Comparison of ENCODE assay signal across 12 mouse cellular contexts in the genomic region with DNA sequence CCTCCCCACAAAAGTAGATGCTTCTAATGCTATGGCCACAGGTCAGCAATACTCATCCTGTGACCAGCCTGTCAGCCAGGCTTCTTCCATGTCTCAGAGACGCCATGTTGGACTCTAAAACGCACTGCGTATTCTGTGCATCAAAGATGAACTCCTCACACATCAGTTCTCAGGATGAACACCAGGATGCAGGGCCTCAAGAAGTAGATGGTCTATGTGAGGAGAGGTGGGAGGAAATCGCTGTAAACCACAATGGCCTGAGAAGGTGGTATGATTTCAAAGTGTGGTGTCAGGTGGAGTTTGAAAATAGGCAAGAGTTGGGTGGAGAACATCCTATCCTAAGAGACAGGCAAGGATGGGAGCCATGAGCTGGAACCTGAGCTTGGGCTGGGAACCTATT. TPM values are rescaled to one million over a fixed set of nuclear protein-coding genes. Genes with fewer than 3 reads are reported as not detected.
DNase-seq lines count a peak whose midpoint lies in the region; ATAC-seq and TF ChIP-seq lines count a peak whose summit lies in the region.
"Had no signal": no experiment of that assay in that cellular context is flagged by ENCODE, and none has a peak within 500 bp of the region (broad histone marks: within the 10 kb centered on the region; RNA-seq: fewer than 3 reads in every experiment).

No protein-coding gene starts in this region.

- DNase-seq in forebrain, embryonic 10.5 days (ENCODE audit: extremely low spot score, low spot score) = no peak
- no peak for DNase-seq in forebrain, embryonic 11.5 days (ENCODE audit: low spot score)
- DNase-seq in kidney, postnatal 0 days (ENCODE audit: low spot score) = no peak
- no peak for DNase-seq in kidney, postnatal 25 days
- DNase-seq in CD4-positive helper T cell, adult 2 months (ENCODE audit: low read depth, low spot score) = peak; percentile 51
- no peak for DNase-seq in limb, embryonic 10.5 days (ENCODE audit: low spot score)
- DNase-seq in right cerebral cortex, adult 18-20 months = no peak
- no peak for DNase-seq in retina, embryonic 14.5 days (ENCODE audit: low spot score)
- DNase-seq: cerebellum, adult 11-12 months; cerebellum, postnatal 36 days; layer of hippocampus, adult 9-11 months had no signal

- 92% methylated on average over 4 of the region's 4 CpGs for WGBS in forebrain, embryonic 10.5 days
- 93% methylated on average over 4 of the region's 4 CpGs for WGBS in forebrain, embryonic 11.5 days
- WGBS in kidney, postnatal 0 days = 92% methylated on average over 4 of the region's 4 CpGs
- 91% methylated on average over 4 of the region's 4 CpGs for WGBS in limb, embryonic 10.5 days

- H3K4me1 ChIP-seq in forebrain, embryonic 10.5 days = peaks cover 43% of the 10 kb centered on the region
- H3K4me1 ChIP-seq in forebrain, embryonic 11.5 days (replicated peaks; ENCODE audit: control insufficient read depth, insufficient read depth, low read length) = peaks cover 14% of the 10 kb centered on the region
- no peaks in the 10 kb centered on the region for H3K4me1 ChIP-seq in kidney, postnatal 0 days (replicated peaks; ENCODE audit: insufficient read depth, low read length)
- H3K4me1 ChIP-seq in limb, embryonic 10.5 days = peaks cover 33% of the 10 kb centered on the region

- H3K4me3 ChIP-seq in forebrain, embryonic 10.5 days = peak overlapping the region; percentile 88; the same call in 1 of the 2 replicates
- H3K4me3 ChIP-seq in forebrain, embryonic 11.5 days (ENCODE audit: low read depth, low read length) = no peak overlapping the region
- no peak overlapping the region for H3K4me3 ChIP-seq in kidney, postnatal 0 days (replicated peaks; ENCODE audit: low read depth, low read length)
- peak overlapping the region; percentile 85; the same call in 1 of the 2 replicates for H3K4me3 ChIP-seq in limb, embryonic 10.5 days

- no peak overlapping the region for H3K9ac ChIP-seq in forebrain, embryonic 11.5 days (ENCODE audit: low read length)
- no peak overlapping the region for H3K9ac ChIP-seq in kidney, postnatal 0 days (ENCODE audit: low read depth, low read length)

- peak overlapping the region; percentile 97 for H3K27ac ChIP-seq in forebrain, embryonic 10.5 days
- H3K27ac ChIP-seq in forebrain, embryonic 11.5 days (ENCODE audit: low read depth, low read length) = no peak overlapping the region
- no peak overlapping the region for H3K27ac ChIP-seq in kidney, postnatal 0 days
- peak overlapping the region; percentile 96; the same call in 1 of the 2 replicates for H3K27ac ChIP-seq in limb, embryonic 10.5 days

- TF ChIP-seq CTCF in kidney, postnatal 0 days (IDR thresholded peaks at IDR 0.05; ENCODE audit: low read depth) = no peak

- peaks cover 23% of the 10 kb centered on the region for H3K27me3 ChIP-seq in forebrain, embryonic 10.5 days (ENCODE audit: poor library complexity, severe bottlenecking)
- no peaks in the 10 kb centered on the region; the same call in 1 of the 2 replicates for H3K27me3 ChIP-seq in forebrain, embryonic 11.5 days (ENCODE audit: control insufficient read depth, insufficient read depth, low read length)
- H3K27me3 ChIP-seq in kidney, postnatal 0 days (ENCODE audit: insufficient read depth, low read length) = no peaks in the 10 kb centered on the region
- no peaks in the 10 kb centered on the region for H3K27me3 ChIP-seq in limb, embryonic 10.5 days (ENCODE audit: low read depth, poor library complexity, severe bottlenecking)

- H3K4me2 ChIP-seq in forebrain, embryonic 11.5 days (ENCODE audit: low read depth, low read length, severe bottlenecking) = no peak overlapping the region
- peak overlapping the region; percentile 99; the same call in 1 of the 2 replicates for H3K4me2 ChIP-seq in kidney, postnatal 0 days (ENCODE audit: low read length)

- no peak for ATAC-seq in forebrain, embryonic 11.5 days (replicated peaks; ENCODE audit: low FRiP score)
- ATAC-seq in kidney, postnatal 0 days (replicated peaks; ENCODE audit: low FRiP score, low read depth) = no peak

- H3K9me3 ChIP-seq in forebrain, embryonic 10.5 days = no peaks in the 10 kb centered on the region
- H3K9me3 ChIP-seq in forebrain, embryonic 11.5 days (ENCODE audit: control insufficient read depth, low read length) = no peaks in the 10 kb centered on the region
- no peaks in the 10 kb centered on the region for H3K9me3 ChIP-seq in kidney, postnatal 0 days (replicated peaks; ENCODE audit: low read length)
- no peaks in the 10 kb centered on the region for H3K9me3 ChIP-seq in limb, embryonic 10.5 days (replicated peaks)
- H3K9me3 ChIP-seq: forebrain, embryonic 12.5 days had no signal

- no peaks in the 10 kb centered on the region for H3K36me3 ChIP-seq in forebrain, embryonic 10.5 days (replicated peaks)
- H3K36me3 ChIP-seq in forebrain, embryonic 11.5 days (ENCODE audit: control insufficient read depth, insufficient read depth, low read length) = no peaks in the 10 kb centered on the region
- H3K36me3 ChIP-seq in kidney, postnatal 0 days (ENCODE audit: insufficient read depth, low read length) = no peaks in the 10 kb centered on the region
- no peaks in the 10 kb centered on the region for H3K36me3 ChIP-seq in limb, embryonic 10.5 days
- H3K36me3 ChIP-seq: forebrain, embryonic 12.5 days had no signal

RNA-seq across cellular contexts. Expression of a gene that starts 1.4 kb away (rescaled TPM):
- polyA plus RNA-seq in forebrain, embryonic 10.5 days (2016; fragmentation: Nextera tagmentation; extraction: Ambion mirVana) = 13.6 and 14.0 TPM in 2 replicates
- 19.8 and 20.1 TPM in 2 replicates for polyA plus RNA-seq in forebrain, embryonic 11.5 days (2014; fragmentation: Nextera tagmentation; extraction: Ambion mirVana)
- polyA plus RNA-seq in kidney, postnatal 0 days (2015; fragmentation: Nextera tagmentation; extraction: Ambion mirVana) = 9.8 and 11.1 TPM in 2 replicates
- polyA plus RNA-seq in limb, embryonic 10.5 days (2016; fragmentation: Nextera tagmentation; extraction: Ambion mirVana) = 7.1 and 9.7 TPM in 2 replicates

Comparison
In these comparisons a context has a peak if more than half of its experiments do, and no peak if none do; other contexts are left out.
1. H3K27ac ChIP-seq: peak in forebrain, embryonic 10.5 days (single experiment) and limb, embryonic 10.5 days (single experiment); none in forebrain, embryonic 11.5 days (single experiment) and kidney, postnatal 0 days (single experiment).
2. H3K4me3 ChIP-seq: peak in forebrain, embryonic 10.5 days (single experiment) and limb, embryonic 10.5 days (single experiment); none in forebrain, embryonic 11.5 days (single experiment) and kidney, postnatal 0 days (single experiment).